Mouse (Mus musculus) spleen, adult 2 months (tissue): ENCODE results near the gene Foxr1. TPM values are rescaled to one million over a fixed set of nuclear protein-coding genes. Genes with fewer than 3 reads are reported as not detected.

Experiments used
- DNase-seq, 2 experiments: peaks; one replicate each; pipeline versions ENCODE4 v3.0.0 to v3.0.0-alpha.2; 2012 to 2021; ENCODE audit warnings: low spot score in 2 of 2, low read depth in 1 of 2
- H3K27ac ChIP-seq: fragments of 200-500 bp; 2 replicates; pipeline ENCODE4 v1.5.1; 2012; ENCODE audit warnings: low read length, inconsistent platforms; ENCODE audit not compliant: insufficient read depth
- H3K27me3 ChIP-seq: fragments of 200-500 bp; 2 replicates; pipeline ENCODE4 v1.6.1; 2012; ENCODE audit warnings: mild to moderate bottlenecking, moderate library complexity, low read length, inconsistent platforms; ENCODE audit not compliant: control insufficient read depth, insufficient read depth
- H3K36me3 ChIP-seq: fragments of 200-500 bp; 2 replicates; pipeline ENCODE4 v1.6.1; 2012; ENCODE audit warnings: mild to moderate bottlenecking, low read length, inconsistent platforms; ENCODE audit not compliant: control insufficient read depth, insufficient read depth
- H3K4me1 ChIP-seq: fragments of 200-500 bp; 2 replicates; pipeline ENCODE4 v1.6.1; 2011; ENCODE audit warnings: inconsistent platforms; ENCODE audit not compliant: control insufficient read depth, insufficient read depth, insufficient read length
- H3K4me3 ChIP-seq: fragments of 200-500 bp; 2 replicates; pipeline ENCODE4 v1.5.1; 2011; ENCODE audit warnings: mild to moderate bottlenecking, inconsistent platforms; ENCODE audit not compliant: insufficient read depth, insufficient read length; ENCODE audit errors: extremely low read depth
- CTCF ChIP-seq: fragments of 200-500 bp; IDR thresholded peaks from 2 replicates; pipeline ENCODE4 v1.5.1; 2011; ENCODE audit warnings: mild to moderate bottlenecking, inconsistent platforms; ENCODE audit not compliant: insufficient read depth, insufficient read length, insufficient replicate concordance; ENCODE audit errors: extremely low read depth
- POLR2A ChIP-seq: fragments of 200-500 bp; IDR thresholded peaks from 2 replicates; pipeline ENCODE4 v1.6.1; 2011; ENCODE audit warnings: low read depth, low read length, inconsistent platforms
- WGBS: fragments of 180-500 bp; shearing (Covaris S2); methylation state at CpG from one replicate; pipeline ENCODE4 v1.1.7; 2018; 5-methylcytosine and 5-hydroxymethylcytosine counted together
- polyA plus RNA-seq: library from polyadenylated mRNA; depleted of rRNA; stranded (reverse); fragments of >200 nt; gene quantifications from 2 replicates; pipeline ENCODE4 v1.2.3, GENCODE M21; 2012

Gene Foxr1
- polyA plus RNA-seq, 1 experiment = 0.15 TPM

GRCm38 (mm10) chr9:44483041-44483509 is 42.1 kb upstream of the Foxr1 start:
- H3K4me1 ChIP-seq = peaks cover 29% of the 10 kb centered on the region

GRCm38 (mm10) chr9:44482552-44482951 is 41.6 kb upstream of the Foxr1 start, which contains the start of gene Bcl9l:
Gene Bcl9l, plus strand, starts transcription at chr9:44482825.
- Histone ChIP-seq H3K36me3 (no peaks in the 10 kb centered on the region), H3K4me1 (peaks cover 29% of the 10 kb centered on the region), H3K4me3 (peak within 1 kb of the TSS; percentile 94), H3K27ac (peak within 1 kb of the TSS; percentile 93), H3K27me3 (0 out of 2 replicates have a peak, but pooled peaks cover 1% of the 10 kb centered on the region)
- WGBS = 2% methylated on average over 31 of the region's 31 CpGs
- peak; percentile 45; the same call in 1 of the 2 replicates for TF ChIP-seq CTCF
- peak; percentile 70 for TF ChIP-seq POLR2A
- peak; percentile 69 to 81 for DNase-seq

More at GRCm38 (mm10) chr9:44483041-44483509, 42.1 kb upstream of the Foxr1 start:
- TF ChIP-seq CTCF (no peak), POLR2A (no peak)
- Histone ChIP-seq H3K27ac (peak overlapping the region; percentile 93), H3K27me3 (0 out of 2 replicates have a peak, but pooled peaks cover 1% of the 10 kb centered on the region), H3K36me3 (no peaks in the 10 kb centered on the region), H3K4me3 (peak overlapping the region; percentile 94)
- DNase-seq = peak in 1 of 2 experiments; percentile 30
- WGBS = under 1% methylated on average over 37 of the region's 39 CpGs

- 11% methylated on average over 3 of the region's 3 CpGs for WGBS
- DNase-seq = peak in 1 of 2 experiments; percentile 45
- Histone ChIP-seq H3K4me1 (peaks cover 33% of the 10 kb centered on the region), H3K36me3 (no peaks in the 10 kb centered on the region), H3K27me3 (0 out of 2 replicates have a peak, but pooled peaks cover 1% of the 10 kb centered on the region), H3K4me3 (peak overlapping the region; percentile 94), H3K27ac (peak overlapping the region; percentile 93)
- TF ChIP-seq POLR2A = no peak
- TF ChIP-seq CTCF = no peak
These were observed 41.2 kb upstream of the Foxr1 start for GRCm38 (mm10) chr9:44482112-44482511.

- H3K27ac ChIP-seq = peak overlapping the region; percentile 75
- peak overlapping the region; percentile 62 for H3K4me3 ChIP-seq
- peaks cover 18% of the 10 kb centered on the region for H3K4me1 ChIP-seq
- peak; percentile 63 to 71 for DNase-seq
- H3K27me3 ChIP-seq = 0 out of 2 replicates have a peak, but pooled peaks cover 1% of the 10 kb centered on the region
- WGBS = 1% methylated on average over 26 of the region's 26 CpGs
- H3K36me3 ChIP-seq = no peaks in the 10 kb centered on the region
- TF ChIP-seq CTCF = peak; percentile 84
- no peak for TF ChIP-seq POLR2A
These were observed 38.9 kb upstream of the Foxr1 start for GRCm38 (mm10) chr9:44479628-44480428.

GRCm38 (mm10) chr9:44478959-44479605 is 38.1 kb upstream of the Foxr1 start:
- Histone ChIP-seq H3K36me3 (no peaks in the 10 kb centered on the region), H3K27me3 (0 out of 2 replicates have a peak, but pooled peaks cover 1% of the 10 kb centered on the region), H3K4me1 (peaks cover 15% of the 10 kb centered on the region; the same call in 1 of the 2 replicates), H3K4me3 (peak overlapping the region; percentile 62), H3K27ac (peak overlapping the region; percentile 75)
- 1% methylated on average over 29 of the region's 29 CpGs for WGBS
- TF ChIP-seq CTCF (no peak), POLR2A (no peak)
- DNase-seq = no peak

GRCm38 (mm10) chr9:44478229-44478921 is 37.4 kb upstream of the Foxr1 start:
- Histone ChIP-seq H3K27me3 (0 out of 2 replicates have a peak, but pooled peaks cover 1% of the 10 kb centered on the region), H3K36me3 (no peaks in the 10 kb centered on the region), H3K4me3 (peak overlapping the region; percentile 62), H3K27ac (peak overlapping the region; percentile 24; the same call in 1 of the 2 replicates), H3K4me1 (peaks cover 15% of the 10 kb centered on the region; the same call in 1 of the 2 replicates)
- TF ChIP-seq POLR2A (no peak), CTCF (no peak)
- no peak for DNase-seq
- WGBS = under 1% methylated on average over 24 of the region's 27 CpGs
